Mouse (Mus musculus) olfactory bulb, adult 2 months (tissue): Measurements from ENCODE around the gene Pkib.

Experiments
- CTCF ChIP-seq: fragments of 200-500 bp; IDR thresholded peaks from 2 replicates; pipeline ENCODE4 v1.5.1; 2012; ENCODE audit warnings: low read depth, mild to moderate bottlenecking, low read length, moderate library complexity; ENCODE audit not compliant: insufficient read depth
- POLR2A ChIP-seq: fragments of 200-500 bp; IDR thresholded peaks from 2 replicates; pipeline ENCODE4 v1.6.1; 2012; ENCODE audit warnings: mild to moderate bottlenecking, low read depth, low read length, moderate library complexity; ENCODE audit not compliant: insufficient read depth

DNA sequence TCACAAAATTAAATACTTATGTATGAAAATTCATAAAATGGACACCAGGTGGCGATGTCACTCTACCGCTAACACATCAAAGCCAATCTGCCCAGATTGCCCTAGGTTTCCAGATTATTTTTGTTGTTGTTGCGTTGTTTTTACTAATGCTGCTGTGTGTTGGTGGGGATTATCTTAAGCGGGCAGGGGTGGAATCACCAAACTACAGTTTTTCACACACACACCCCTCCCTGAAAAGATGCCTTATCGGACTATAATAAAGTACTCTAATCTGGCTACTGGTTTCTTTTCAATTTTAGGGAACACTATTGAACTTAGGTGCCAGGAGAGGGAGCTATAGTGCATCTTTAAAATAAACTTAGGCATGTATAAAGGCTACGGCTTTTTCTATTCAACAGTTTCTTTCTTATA, 111.8 kb downstream of the Pkib start:
- TF ChIP-seq POLR2A (no peak), CTCF (no peak)
